Mouse (Mus musculus): ENCODE results near the gene Hat1. TPM values are rescaled to one million over a fixed set of nuclear protein-coding genes. Genes with fewer than 3 reads are reported as not detected.

Gene Hat1
- polyA plus RNA-seq, 1 experiment from 2014 or later, result 120 TPM

GRCm38 (mm10) chr2:71475760-71476159 is 87.0 kb downstream of the Hat1 start:
- WGBS, result 92% methylated on average over 4 of the region's 4 CpGs
- H3K4me3 ChIP-seq (ENCODE audit: low read depth, low read length), result no peak overlapping the region
- no peaks in the 10 kb centered on the region for H3K27me3 ChIP-seq (ENCODE audit: control insufficient read depth, insufficient read depth, low read length)
- H3K36me3 ChIP-seq (ENCODE audit: control insufficient read depth, insufficient read depth, low read length), result no peaks in the 10 kb centered on the region
- H3K4me2 ChIP-seq (replicated peaks; ENCODE audit: low read depth, low read length), result no peak overlapping the region
- H3K27ac ChIP-seq (ENCODE audit: low read length), result no peak overlapping the region
- no peak overlapping the region for H3K9ac ChIP-seq (replicated peaks; ENCODE audit: low read depth, low read length)
- H3K9me3 ChIP-seq (ENCODE audit: control insufficient read depth, low read depth, low read length), result no peaks in the 10 kb centered on the region
- H3K4me1 ChIP-seq (ENCODE audit: control insufficient read depth, insufficient read depth, low read length), result peaks cover 6% of the 10 kb centered on the region; the same call in 1 of the 2 replicates
- no peak for ATAC-seq (ENCODE audit: insufficient number of reproducible peaks, insufficient read depth, low FRiP score, low read depth)

DNA sequence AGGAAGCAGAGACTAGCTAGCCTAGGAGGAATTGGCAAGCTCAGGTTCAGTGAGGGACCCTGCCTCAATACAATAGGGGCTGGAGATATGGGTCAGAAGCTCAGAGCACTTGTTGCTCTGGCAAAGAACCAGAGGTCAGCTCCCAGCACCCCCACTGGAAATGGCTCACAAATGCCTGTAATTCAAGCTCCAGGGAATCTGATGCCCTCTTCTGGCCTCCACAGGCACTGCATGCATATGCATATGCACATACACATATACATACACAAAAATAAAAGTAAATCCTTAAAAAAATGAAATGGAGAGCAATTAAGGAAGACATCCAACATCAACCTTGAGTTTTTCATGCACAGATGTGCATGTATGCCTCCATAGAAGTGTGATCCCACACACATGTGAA is 89.0 kb downstream of the Hat1 start:
- Histone ChIP-seq H3K4me1 (ENCODE audit: control insufficient read depth, insufficient read depth, low read length) (peaks cover 6% of the 10 kb centered on the region; the same call in 1 of the 2 replicates), H3K4me3 (ENCODE audit: low read depth, low read length) (no peak overlapping the region), H3K36me3 (ENCODE audit: control insufficient read depth, insufficient read depth, low read length) (no peaks in the 10 kb centered on the region), H3K4me2 (replicated peaks; ENCODE audit: low read depth, low read length) (no peak overlapping the region), H3K27me3 (ENCODE audit: control insufficient read depth, insufficient read depth, low read length) (no peaks in the 10 kb centered on the region), H3K9ac (replicated peaks; ENCODE audit: low read depth, low read length) (no peak overlapping the region), H3K27ac (ENCODE audit: low read length) (no peak overlapping the region), H3K9me3 (ENCODE audit: control insufficient read depth, low read depth, low read length) (no peaks in the 10 kb centered on the region)
- no peak for ATAC-seq (ENCODE audit: insufficient number of reproducible peaks, insufficient read depth, low FRiP score, low read depth)

DNA sequence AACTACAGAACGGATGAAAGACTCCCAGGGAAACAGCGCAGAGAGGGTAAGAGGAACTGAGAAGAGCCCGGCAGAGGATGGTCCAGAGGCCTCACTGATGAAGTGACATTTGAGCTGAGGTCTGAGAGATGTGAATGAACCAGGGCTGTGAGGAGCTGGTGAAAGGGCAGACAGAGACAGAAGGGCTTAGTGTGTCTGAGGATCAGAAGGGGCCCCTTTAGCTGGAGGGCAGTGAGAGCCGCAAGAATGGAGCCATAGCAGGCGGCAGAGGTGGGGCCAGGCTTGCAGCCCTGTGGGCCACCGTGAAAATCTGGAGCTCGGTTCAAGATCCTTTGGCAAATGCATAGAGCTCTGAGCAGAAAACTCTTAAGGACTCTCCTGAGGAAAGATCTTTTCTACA is 91.2 kb downstream of the Hat1 start:
- WGBS, result 22% methylated on average over 7 of the region's 7 CpGs
- Histone ChIP-seq H3K9me3 (ENCODE audit: control insufficient read depth, low read depth, low read length) (no peaks in the 10 kb centered on the region), H3K4me2 (replicated peaks; ENCODE audit: low read depth, low read length) (no peak overlapping the region), H3K4me3 (ENCODE audit: low read depth, low read length) (no peak overlapping the region), H3K27me3 (ENCODE audit: control insufficient read depth, insufficient read depth, low read length) (no peaks in the 10 kb centered on the region), H3K4me1 (ENCODE audit: control insufficient read depth, insufficient read depth, low read length) (no peaks in the 10 kb centered on the region), H3K9ac (replicated peaks; ENCODE audit: low read depth, low read length) (no peak overlapping the region), H3K36me3 (ENCODE audit: control insufficient read depth, insufficient read depth, low read length) (no peaks in the 10 kb centered on the region), H3K27ac (ENCODE audit: low read length) (no peak overlapping the region)
- ATAC-seq (ENCODE audit: insufficient number of reproducible peaks, insufficient read depth, low FRiP score, low read depth), result no peak

GRCm38 (mm10) chr2:71481825-71482224 is 93.1 kb downstream of the Hat1 start:
- Histone ChIP-seq H3K27ac (ENCODE audit: low read length) (no peak overlapping the region), H3K36me3 (ENCODE audit: control insufficient read depth, insufficient read depth, low read length) (no peaks in the 10 kb centered on the region), H3K9me3 (ENCODE audit: control insufficient read depth, low read depth, low read length) (no peaks in the 10 kb centered on the region), H3K4me2 (replicated peaks; ENCODE audit: low read depth, low read length) (no peak overlapping the region), H3K4me1 (ENCODE audit: control insufficient read depth, insufficient read depth, low read length) (no peaks in the 10 kb centered on the region), H3K4me3 (ENCODE audit: low read depth, low read length) (no peak overlapping the region), H3K27me3 (ENCODE audit: control insufficient read depth, insufficient read depth, low read length) (no peaks in the 10 kb centered on the region), H3K9ac (replicated peaks; ENCODE audit: low read depth, low read length) (no peak overlapping the region)
- no peak for ATAC-seq (ENCODE audit: insufficient number of reproducible peaks, insufficient read depth, low FRiP score, low read depth)
- WGBS, result 77% methylated on average over 6 of the region's 6 CpGs

GRCm38 (mm10) chr2:71483046-71483716 is 94.4 kb downstream of the Hat1 start:
- no peaks in the 10 kb centered on the region for H3K9me3 ChIP-seq (ENCODE audit: control insufficient read depth, low read depth, low read length)
- H3K4me1 ChIP-seq (ENCODE audit: control insufficient read depth, insufficient read depth, low read length), result no peaks in the 10 kb centered on the region
- no peaks in the 10 kb centered on the region for H3K36me3 ChIP-seq (ENCODE audit: control insufficient read depth, insufficient read depth, low read length)
- H3K9ac ChIP-seq (replicated peaks; ENCODE audit: low read depth, low read length), result no peak overlapping the region
- no peak overlapping the region for H3K4me3 ChIP-seq (ENCODE audit: low read depth, low read length)
- H3K4me2 ChIP-seq (replicated peaks; ENCODE audit: low read depth, low read length), result no peak overlapping the region
- WGBS, result 66% methylated on average over 10 of the region's 10 CpGs
- no peak overlapping the region for H3K27ac ChIP-seq (ENCODE audit: low read length)
- no peaks in the 10 kb centered on the region for H3K27me3 ChIP-seq (ENCODE audit: control insufficient read depth, insufficient read depth, low read length)
- ATAC-seq (ENCODE audit: insufficient number of reproducible peaks, insufficient read depth, low FRiP score, low read depth), result no peak

GRCm38 (mm10) chr2:71483717-71484066 is 94.9 kb downstream of the Hat1 start:
- Histone ChIP-seq H3K4me2 (replicated peaks; ENCODE audit: low read depth, low read length) (no peak overlapping the region), H3K36me3 (ENCODE audit: control insufficient read depth, insufficient read depth, low read length) (no peaks in the 10 kb centered on the region), H3K27me3 (ENCODE audit: control insufficient read depth, insufficient read depth, low read length) (no peaks in the 10 kb centered on the region), H3K9me3 (ENCODE audit: control insufficient read depth, low read depth, low read length) (no peaks in the 10 kb centered on the region), H3K27ac (ENCODE audit: low read length) (no peak overlapping the region), H3K4me3 (ENCODE audit: low read depth, low read length) (no peak overlapping the region), H3K4me1 (ENCODE audit: control insufficient read depth, insufficient read depth, low read length) (no peaks in the 10 kb centered on the region), H3K9ac (replicated peaks; ENCODE audit: low read depth, low read length) (no peak overlapping the region)
- no peak for ATAC-seq (ENCODE audit: insufficient number of reproducible peaks, insufficient read depth, low FRiP score, low read depth)
- WGBS, result 65% methylated on average over 5 of the region's 5 CpGs

Other genes starting within 250 kb of the Hat1 start
- 100 and 105 TPM in 2 replicates for gene Dync1i2, start 177.3 kb upstream of the Hat1 start, polyA plus RNA-seq (2014; fragmentation: Nextera tagmentation; extraction: Ambion mirVana)
- 35.8 and 38.0 TPM in 2 replicates for gene Slc25a12, start 21.2 kb upstream of the Hat1 start, polyA plus RNA-seq (2014; fragmentation: Nextera tagmentation; extraction: Ambion mirVana)
- 46.9 and 52.9 TPM in 2 replicates for gene Metap1d, start 64.3 kb downstream of the Hat1 start, polyA plus RNA-seq (2014; fragmentation: Nextera tagmentation; extraction: Ambion mirVana)
- gene Dlx1, start 139.2 kb downstream of the Hat1 start, polyA plus RNA-seq (2014; fragmentation: Nextera tagmentation; extraction: Ambion mirVana), result 10.8 and 11.3 TPM in 2 replicates
- 6.4 and 6.9 TPM in 2 replicates for gene Dlx2, start 157.8 kb downstream of the Hat1 start, polyA plus RNA-seq (2014; fragmentation: Nextera tagmentation; extraction: Ambion mirVana)

Measured in stomach, embryonic 14.5 days (tissue).